Mouse (Mus musculus): Measurements from ENCODE around the gene Hcfc2. TPM values are rescaled to one million over a fixed set of nuclear protein-coding genes. Genes with fewer than 3 reads are reported as not detected.

Gene Hcfc2
- polyA plus RNA-seq (2012), result 2.1 and 2.5 TPM in 2 replicates

DNA sequence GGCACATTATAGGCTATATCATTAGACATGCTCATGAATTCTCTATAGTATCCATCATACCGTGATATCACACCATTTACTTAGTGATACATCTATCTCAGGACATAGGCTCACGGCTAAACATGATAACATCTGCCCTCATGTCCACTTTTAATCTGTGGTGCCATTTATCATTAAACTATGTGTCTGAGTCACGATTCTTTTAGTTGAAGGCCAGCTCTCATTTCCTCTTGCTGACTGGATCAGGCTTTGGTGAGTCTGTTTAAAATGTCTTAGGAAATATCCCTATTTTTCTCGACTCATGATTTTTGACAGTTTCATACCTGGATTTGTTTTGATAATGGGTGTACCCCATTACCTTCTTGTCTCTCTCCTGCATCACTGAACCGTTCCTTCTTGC is at the start of gene Hcfc2:
Gene Hcfc2, plus strand, starts transcription at position 205 of the 400 bp plus-strand sequence.

DNA sequence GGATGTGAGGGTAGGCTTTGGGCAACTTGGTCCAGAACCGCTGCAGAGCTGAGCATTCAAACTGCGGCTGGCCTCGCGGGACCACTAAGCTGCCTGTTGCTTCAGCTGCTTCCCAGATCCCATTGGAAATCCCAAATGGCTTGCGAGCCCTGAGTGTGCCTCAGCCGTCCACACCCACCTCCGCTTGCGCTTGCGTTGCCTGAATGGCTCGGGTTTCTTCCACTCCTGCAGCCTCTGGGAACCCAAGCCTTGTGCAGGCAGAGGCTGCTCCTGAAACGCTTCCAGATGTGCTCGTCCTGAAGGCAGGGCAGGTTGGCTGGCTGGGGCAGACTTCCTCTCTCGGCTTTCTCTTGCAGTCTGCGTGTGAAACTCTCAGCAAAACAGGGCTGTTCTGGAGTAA is 5.5 kb upstream of the Hcfc2 start, which contains the start of gene Glt8d2:
Gene Glt8d2, minus strand, starts transcription at position 157 of the 400 bp plus-strand sequence.

DNA sequence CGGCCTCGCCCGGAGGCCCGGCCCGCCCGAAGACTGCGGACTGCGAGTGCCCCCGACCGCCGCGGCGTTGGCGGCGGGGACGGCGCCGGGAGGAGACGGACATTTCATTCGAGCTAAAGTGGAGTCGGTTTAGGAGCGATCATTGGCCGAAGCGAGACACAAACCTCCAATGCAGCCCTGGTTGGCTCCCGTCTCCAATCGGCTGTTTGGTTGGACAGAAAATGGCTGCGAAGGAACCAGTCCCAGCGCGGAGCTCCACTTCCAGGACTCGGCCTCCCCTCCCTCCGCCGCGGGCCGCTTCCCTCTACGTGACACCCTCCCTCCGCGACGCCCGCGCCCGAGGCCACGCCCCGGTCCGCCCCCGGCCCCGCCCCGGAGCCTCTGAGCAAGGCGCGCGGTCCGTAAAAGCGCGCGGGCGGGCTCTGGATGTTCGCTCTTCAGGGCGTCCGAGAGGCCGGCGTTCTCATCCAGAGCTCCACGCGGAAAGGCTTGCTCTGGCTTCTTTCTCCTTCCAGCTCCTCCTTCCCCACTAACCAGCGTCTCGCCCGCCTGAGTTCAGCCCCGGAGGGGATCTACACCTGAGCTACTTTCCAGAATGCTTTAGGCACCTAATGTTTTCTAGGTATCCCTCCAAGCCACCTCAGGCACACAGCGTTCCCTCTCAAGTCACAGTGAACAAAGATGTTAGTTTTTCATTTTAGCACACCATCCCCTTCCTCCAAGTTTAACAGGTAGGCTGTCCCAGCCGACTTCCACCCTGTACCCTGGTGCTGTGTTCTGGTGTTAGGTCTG is 68.1 kb downstream of the Hcfc2 start, which contains the start of gene Nfyb:
Gene Nfyb, minus strand, starts transcription at position 305 of the 792 bp plus-strand sequence.

Other genes starting within 250 kb of the Hcfc2 start
- gene Gm1553, start 203.5 kb upstream of the Hcfc2 start, polyA plus RNA-seq (2012), result not detected in 2 replicates
- gene 1190007I07Rik, start 72.9 kb upstream of the Hcfc2 start, polyA plus RNA-seq (2012), result 116 and 127 TPM in 2 replicates
- 10.8 and 11.9 TPM in 2 replicates for gene Tdg, start 66.3 kb upstream of the Hcfc2 start, polyA plus RNA-seq (2012)
- gene Glt8d2, start 5.5 kb upstream of the Hcfc2 start, polyA plus RNA-seq (2012), result 0.27 TPM in 1 of 2 replicates, not detected in the other
- gene Nfyb, start 68.0 kb downstream of the Hcfc2 start, polyA plus RNA-seq (2012), result 24.7 and 30.1 TPM in 2 replicates
- gene Txnrd1, start 137.8 kb downstream of the Hcfc2 start, polyA plus RNA-seq (2012), result 77.7 and 85.6 TPM in 2 replicates
- 1.1 and 2.7 TPM in 2 replicates for gene Eid3, start 170.5 kb downstream of the Hcfc2 start, polyA plus RNA-seq (2012)

Measured in megakaryocyte-erythroid progenitor cell, adult 5 weeks (primary cell).